Mouse (Mus musculus) C2C12 (cell line): Measurements from ENCODE around the gene Dact1. TPM values are rescaled to one million over a fixed set of nuclear protein-coding genes. Genes with fewer than 3 reads are reported as not detected.

Experiments used
- H3K27me3 ChIP-seq: one replicate; pipeline ENCODE4 v1.6.1; 2011; ENCODE audit not compliant: control insufficient read depth, insufficient read depth, insufficient read length
- H3K36me3 ChIP-seq: one replicate; pipeline ENCODE4 v1.6.1; 2011; ENCODE audit not compliant: control insufficient read depth, insufficient read depth
- H3K4me3 ChIP-seq: one replicate; pipeline ENCODE4 v1.5.1; 2011; ENCODE audit warnings: mild to moderate bottlenecking, control low read depth; ENCODE audit not compliant: poor library complexity, insufficient read depth, severe bottlenecking
- H3K79me2 ChIP-seq: one replicate; pipeline ENCODE4 v1.6.1; 2011; ENCODE audit not compliant: control insufficient read depth, insufficient read depth
- H3K79me3 ChIP-seq: one replicate; pipeline ENCODE4 v1.6.1; 2011; ENCODE audit warnings: low read depth, control low read depth
- H3ac ChIP-seq: one replicate; pipeline ENCODE3; 2011; ENCODE audit warnings: low read depth; ENCODE audit not compliant: control insufficient read depth, insufficient read length
- CEBPB ChIP-seq: IDR thresholded peaks from one replicate; pipeline ENCODE4 v1.6.1; 2011; ENCODE audit warnings: low read depth, mild to moderate bottlenecking, control low read depth, moderate library complexity
- CTCF ChIP-seq: IDR thresholded peaks from one replicate; pipeline ENCODE4 v1.5.1; 2011; ENCODE audit not compliant: control insufficient read depth, insufficient read depth, insufficient read length
- FOSL1 ChIP-seq: IDR thresholded peaks from one replicate; pipeline ENCODE4 v1.8.0; 2011; ENCODE audit warnings: mild to moderate bottlenecking, low read length; ENCODE audit not compliant: poor library complexity, insufficient read depth, severe bottlenecking
- MAX ChIP-seq: IDR thresholded peaks from one replicate; pipeline ENCODE4 v1.6.1; 2011; ENCODE audit warnings: mild to moderate bottlenecking, control low read depth
- MYOD1 ChIP-seq: IDR thresholded peaks from one replicate; pipeline ENCODE4 v1.6.1; 2011; ENCODE audit warnings: low read depth; ENCODE audit not compliant: control insufficient read depth, insufficient read length
- MYOG ChIP-seq: IDR thresholded peaks from one replicate; pipeline ENCODE4 v1.6.1; 2011; ENCODE audit not compliant: control insufficient read depth, insufficient read length; ENCODE audit errors: extremely low read depth
- USF1 ChIP-seq: IDR thresholded peaks from one replicate; pipeline ENCODE4 v1.6.1; 2011; ENCODE audit warnings: low read depth, mild to moderate bottlenecking, control low read depth, moderate library complexity
- polyA plus RNA-seq: library from polyadenylated mRNA; unstranded; fragments of >200 nt; fragmentation: generic; extraction: Trizol; gene quantifications from one replicate; pipeline ENCODE4 v1.2.1, GENCODE M21; 2012; ENCODE audit warnings: missing spikeins

Dact1 gene
- polyA plus RNA-seq, 1 experiment: 1.6 TPM

DNA sequence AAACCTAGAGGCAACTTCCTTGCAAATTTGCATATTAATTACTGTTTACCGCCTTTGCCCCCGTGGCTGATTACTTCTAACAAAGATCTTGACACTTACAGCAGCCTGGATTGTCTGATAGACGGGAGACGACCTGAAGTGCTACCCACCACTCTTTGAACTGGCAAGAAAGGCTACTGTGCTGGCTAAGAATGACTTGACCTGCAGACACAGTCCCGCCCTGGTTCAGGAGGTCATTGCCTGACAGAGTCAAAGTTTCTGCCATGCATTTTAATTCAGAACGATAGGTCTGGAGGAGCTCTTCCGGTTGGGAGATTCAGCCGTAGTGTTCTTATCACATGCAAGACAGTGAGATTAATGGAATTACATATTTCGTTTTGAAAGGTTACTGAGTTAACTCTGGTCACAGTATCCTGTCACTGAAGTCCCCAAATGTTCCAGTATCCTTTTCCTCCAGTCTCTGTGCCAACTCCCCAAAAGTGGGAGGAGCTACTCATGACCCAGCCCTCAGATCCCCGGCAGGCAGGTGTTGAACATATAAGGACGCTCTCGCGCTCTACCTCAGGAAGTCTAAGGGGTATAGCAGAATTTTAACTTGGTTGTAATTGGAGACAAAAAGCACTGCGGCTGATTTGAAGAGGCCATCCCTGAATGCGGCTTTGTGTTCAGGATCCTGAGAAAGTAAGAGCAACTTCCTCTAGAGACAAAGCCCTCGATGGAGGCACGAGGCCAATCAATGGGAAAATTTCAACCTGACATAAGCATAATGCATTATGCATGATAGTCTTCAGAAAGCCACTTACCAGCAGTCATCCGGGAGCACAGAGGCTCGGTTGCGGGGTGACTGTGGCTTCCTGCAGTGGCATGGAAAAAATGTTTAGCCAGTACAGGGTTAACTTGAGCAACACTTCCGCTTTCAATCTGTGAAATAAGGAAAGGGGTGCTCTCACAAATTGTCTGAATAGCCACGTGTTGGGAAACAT lies 15.4 kb upstream of the Dact1 start:
- Histone ChIP-seq H3K79me3 (no peaks in the 10 kb centered on the region), H3ac (no peak overlapping the region), H3K4me3 (no peak overlapping the region), H3K27me3 (no peaks in the 10 kb centered on the region), H3K79me2 (no peaks in the 10 kb centered on the region), H3K36me3 (no peaks in the 10 kb centered on the region)
- no peak for TF ChIP-seq MYOD1
- no peak for TF ChIP-seq MYOG
- no peak for TF ChIP-seq MAX
- TF ChIP-seq CTCF: no peak
- no peak for TF ChIP-seq FOSL1
- TF ChIP-seq CEBPB: no peak
- TF ChIP-seq USF1: no peak

DNA sequence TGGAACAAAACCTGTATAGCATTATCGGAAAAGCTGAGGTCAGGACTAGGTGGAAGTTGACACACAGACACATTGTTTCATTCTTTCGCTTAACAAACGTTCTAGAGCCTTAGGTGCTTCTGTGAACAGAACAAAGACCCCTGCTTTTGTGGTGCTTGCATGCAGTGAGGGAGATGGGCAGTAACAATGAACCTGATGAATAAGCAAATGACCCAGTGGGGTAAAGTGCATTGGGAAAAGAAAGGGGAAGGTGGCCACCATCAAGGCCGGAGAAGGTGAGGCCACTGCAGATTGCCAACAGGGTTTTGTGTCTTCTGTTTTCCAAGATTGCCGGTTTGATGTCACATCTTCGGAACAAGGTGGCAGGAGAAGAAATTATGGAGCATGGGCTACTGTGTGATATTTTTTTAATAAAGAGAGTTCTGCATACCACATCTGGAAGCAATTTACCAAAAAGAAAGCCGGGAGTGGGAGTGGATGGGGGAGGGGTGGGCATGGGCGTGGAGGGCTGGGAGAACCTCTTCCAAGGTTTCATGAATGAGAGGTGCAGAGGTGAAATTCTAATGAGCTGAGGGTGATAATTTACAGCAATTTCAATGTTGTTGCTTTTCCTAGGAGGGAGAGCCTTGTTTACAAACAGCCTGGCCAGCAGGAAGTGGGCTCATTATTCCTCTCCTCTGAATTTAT lies 12.7 kb upstream of the Dact1 start:
- Histone ChIP-seq H3ac (no peak overlapping the region), H3K4me3 (no peak overlapping the region), H3K79me3 (no peaks in the 10 kb centered on the region), H3K27me3 (no peaks in the 10 kb centered on the region), H3K79me2 (no peaks in the 10 kb centered on the region), H3K36me3 (no peaks in the 10 kb centered on the region)
- no peak for TF ChIP-seq CTCF
- no peak for TF ChIP-seq USF1
- no peak for TF ChIP-seq FOSL1
- no peak for TF ChIP-seq CEBPB
- TF ChIP-seq MYOD1: no peak
- TF ChIP-seq MAX: no peak
- TF ChIP-seq MYOG: no peak

DNA sequence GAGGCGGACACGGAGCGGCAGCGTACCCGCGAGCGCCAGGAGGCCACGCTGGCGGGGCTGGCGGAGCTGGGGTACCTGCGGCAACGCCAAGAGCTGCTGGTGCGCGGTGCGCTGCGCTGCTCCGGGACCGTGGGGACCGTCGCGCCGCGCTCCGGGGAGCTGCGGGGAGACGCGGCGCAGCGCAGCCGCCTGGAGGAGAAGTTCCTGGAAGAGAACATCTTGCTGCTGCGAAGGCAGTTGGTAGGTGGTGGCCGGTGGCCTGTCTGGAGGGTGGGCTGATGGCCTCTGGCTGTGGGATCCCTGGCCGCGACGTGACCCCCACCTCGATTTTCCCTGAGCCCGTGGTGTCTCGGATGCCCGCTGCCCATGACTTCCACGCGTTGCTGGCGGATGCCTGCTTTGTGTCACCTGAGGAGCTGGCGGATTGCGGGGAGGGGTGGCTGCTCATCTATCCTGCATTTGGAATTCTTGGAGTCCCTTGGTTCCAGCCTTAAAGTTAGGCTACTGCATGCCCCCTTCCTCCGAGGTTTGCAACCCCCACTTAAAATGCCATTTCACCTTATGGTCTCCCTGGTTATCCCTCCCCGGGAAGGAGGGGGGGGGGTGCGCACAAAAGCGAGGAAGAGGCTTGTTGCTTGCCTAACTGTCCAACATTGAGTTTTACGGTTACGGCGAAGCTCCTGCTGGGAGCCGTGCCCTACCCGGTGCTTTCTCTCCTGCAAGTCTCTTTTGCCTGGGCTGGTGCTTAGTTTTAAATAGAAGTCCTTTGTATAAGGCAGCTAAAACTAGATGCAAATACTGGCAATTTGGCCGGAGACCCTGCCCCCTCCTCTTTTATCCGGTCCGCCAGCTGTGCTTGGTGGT lies 616 bp downstream of the Dact1 start:
- H3ac ChIP-seq: peak overlapping the region; percentile 90
- H3K27me3 ChIP-seq: no peaks in the 10 kb centered on the region
- no peaks in the 10 kb centered on the region for H3K36me3 ChIP-seq
- peak overlapping the region; percentile 25 for H3K4me3 ChIP-seq
- H3K79me3 ChIP-seq: no peaks in the 10 kb centered on the region
- no peaks in the 10 kb centered on the region for H3K79me2 ChIP-seq
- no peak for TF ChIP-seq MYOD1
- no peak for TF ChIP-seq MYOG
- TF ChIP-seq MAX: no peak
- TF ChIP-seq USF1: no peak
- TF ChIP-seq FOSL1: no peak
- TF ChIP-seq CTCF: no peak
- no peak for TF ChIP-seq CEBPB

DNA sequence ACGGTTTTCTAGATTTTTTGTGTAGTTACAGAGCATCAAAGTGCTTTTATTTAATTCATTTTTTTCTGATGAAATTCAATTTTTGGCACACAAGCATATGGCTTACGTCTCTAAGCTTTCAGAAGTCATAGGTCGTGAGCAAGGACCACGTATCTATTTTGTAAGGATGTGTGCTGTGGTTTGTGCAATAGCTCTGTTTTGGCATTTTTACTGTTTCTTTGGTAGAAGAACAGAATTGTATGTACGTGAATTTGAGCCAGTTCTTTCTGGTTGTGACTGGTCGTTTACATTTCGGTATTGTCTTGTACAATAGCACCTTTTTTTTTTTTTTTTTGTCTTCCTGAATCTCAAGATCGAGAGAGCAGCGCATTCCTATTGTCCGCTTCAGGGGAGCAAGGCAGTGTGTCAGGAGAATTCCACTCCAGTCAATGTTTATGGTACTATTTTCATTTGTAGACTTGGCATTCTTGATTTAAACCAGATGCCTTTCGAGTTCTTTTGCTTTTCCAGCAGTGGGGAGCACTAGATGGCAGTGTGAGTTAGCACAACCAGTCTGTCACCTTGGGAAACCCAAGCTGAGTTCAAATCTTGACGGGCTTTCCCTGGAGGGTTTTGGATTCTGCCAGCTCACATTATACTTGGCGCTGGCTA lies 1.7 kb downstream of the Dact1 start:
- Histone ChIP-seq H3K27me3 (no peaks in the 10 kb centered on the region), H3ac (no peak overlapping the region), H3K4me3 (no peak overlapping the region), H3K36me3 (no peaks in the 10 kb centered on the region), H3K79me3 (no peaks in the 10 kb centered on the region), H3K79me2 (no peaks in the 10 kb centered on the region)
- TF ChIP-seq MYOG: no peak
- peak; percentile 41 for TF ChIP-seq CTCF

DNA sequence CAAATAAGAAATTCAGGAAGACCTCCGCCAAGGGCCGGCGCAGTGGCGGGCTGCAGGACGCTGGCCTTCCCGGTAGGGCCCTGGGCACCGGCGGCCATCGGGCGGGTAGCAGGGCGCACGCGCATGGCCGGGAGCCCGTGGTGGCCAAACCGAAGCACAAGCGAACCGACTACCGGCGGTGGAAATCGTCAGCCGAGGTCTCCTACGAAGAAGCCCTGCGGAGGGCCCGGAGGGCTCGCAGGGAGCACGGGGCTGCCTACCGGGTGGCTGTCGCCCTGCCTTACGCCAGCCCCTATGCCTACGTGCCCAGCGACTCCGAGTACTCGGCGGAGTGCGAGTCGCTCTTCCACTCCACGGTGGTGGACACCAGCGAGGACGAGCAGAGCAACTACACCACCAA lies 8.6 kb downstream of the Dact1 start:
- H3K79me2 ChIP-seq: no peaks in the 10 kb centered on the region
- H3K27me3 ChIP-seq: no peaks in the 10 kb centered on the region
- no peaks in the 10 kb centered on the region for H3K79me3 ChIP-seq
- no peaks in the 10 kb centered on the region for H3K36me3 ChIP-seq
- TF ChIP-seq FOSL1: no peak
- H3K4me3 ChIP-seq: no peak overlapping the region
- H3ac ChIP-seq: no peak overlapping the region
